Mouse (Mus musculus) left cerebral cortex, adult 2 months (tissue): Measurements from ENCODE around the gene Cdh16. TPM values are rescaled to one million over a fixed set of nuclear protein-coding genes. Genes with fewer than 3 reads are reported as not detected.
"Not testable (repeated sequence)": the region's sequence is repeated elsewhere in the genome, so short reads cannot be mapped to it uniquely, and the experiment has no call there.

ENCODE experiments used
- DNase-seq, 2 experiments: peaks; one replicate each; pipeline ENCODE4 v3.0.0; 2021 to 2022; ENCODE audit warnings: low spot score in 2 of 2, mixed read lengths in 1 of 2; ENCODE audit errors: extremely low spot score in 1 of 2
- H3K27ac ChIP-seq: fragments of 200-600 bp; 2 replicates; pipeline ENCODE4 v1.8.1; 2022
- H3K4me3 ChIP-seq: fragments of 200-600 bp; 2 replicates; pipeline ENCODE4 v1.8.1; 2022
- CTCF ChIP-seq: fragments of 200-600 bp; IDR thresholded peaks from 2 replicates; pipeline ENCODE4 v1.8.1; 2022; ENCODE audit warnings: antibody characterized with exemption, mild to moderate bottlenecking, moderate library complexity
- intact Hi-C: fragments of 180-260 bp; cut with DNase I; formaldehyde crosslinking; loops from one replicate; pipeline ENCODE4 v1.15.1; 2025
- long read RNA-seq, 2 experiments: library from polyadenylated mRNA; stranded (forward); transcript quantifications; one replicate each; pipeline ENCODE4 v2.0.0; 2021; ENCODE audit warnings: borderline mapping rate in 2 of 2
- total RNA-seq, 2 experiments: library from RNA; stranded (reverse); gene quantifications; 2 replicates each; pipeline ENCODE4 v1.2.3; 2021

The Cdh16 gene
- total RNA-seq: not detected
- long read RNA-seq, experiment 1: 0 reads
- long read RNA-seq, experiment 2: 0 reads

DNA sequence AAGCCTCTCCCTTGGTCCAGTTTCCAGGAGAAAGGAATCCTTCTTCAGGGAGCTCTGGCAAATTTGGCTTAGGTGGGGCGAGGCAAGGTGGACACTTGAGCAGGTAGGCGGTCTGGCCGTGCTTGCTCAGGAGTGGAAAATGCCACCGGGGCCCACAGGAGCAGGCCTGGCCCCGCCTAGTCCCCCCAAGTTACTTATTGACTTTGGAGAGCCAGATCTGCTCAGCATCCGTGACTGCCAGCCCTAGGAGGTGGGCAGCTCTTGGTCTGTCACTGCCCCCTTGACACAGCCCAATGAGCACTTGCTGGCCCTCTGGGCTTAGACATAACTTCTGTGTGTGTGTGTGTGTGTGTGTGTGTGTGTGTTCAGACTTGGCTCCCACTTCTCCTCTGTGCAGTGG lies at the start of gene Cdh16:
Gene Cdh16, minus strand, starts transcription at position 236 of the 400 bp plus-strand sequence.
- H3K27ac ChIP-seq: no peak within 1 kb of the TSS
- H3K4me3 ChIP-seq: no peak within 1 kb of the TSS
- intact Hi-C loops: no loop called here
- no peak for TF ChIP-seq CTCF
- no peak for DNase-seq

DNA sequence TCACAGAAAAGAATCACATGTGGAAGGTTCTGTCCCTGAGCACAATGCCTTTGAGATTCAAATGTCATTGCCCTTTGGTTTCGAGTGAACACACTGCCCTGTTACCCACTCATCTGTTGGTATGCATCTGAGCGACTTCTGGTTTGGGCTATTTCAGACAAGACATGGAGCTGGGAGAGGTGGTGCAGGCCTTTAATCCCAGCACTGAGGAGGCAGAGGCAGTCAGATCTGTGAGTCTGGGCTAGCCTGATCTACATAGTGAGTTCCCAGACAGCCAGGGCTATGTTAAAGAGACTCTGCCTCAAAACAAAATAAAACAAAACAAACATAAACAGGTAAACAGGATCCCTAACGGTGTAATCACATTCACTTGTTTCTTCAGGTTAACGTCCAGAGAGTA lies 31.4 kb upstream of the Cdh16 start:
- H3K27ac ChIP-seq: no peak overlapping the region
- intact Hi-C loops: loop anchor here (2.0 to 10.0 kb wide), 4 partner anchors 53 to 635 kb away; no protein-coding TSS in a partner anchor
- DNase-seq: no peak
- no peak for TF ChIP-seq CTCF
- H3K4me3 ChIP-seq: no peak overlapping the region

DNA sequence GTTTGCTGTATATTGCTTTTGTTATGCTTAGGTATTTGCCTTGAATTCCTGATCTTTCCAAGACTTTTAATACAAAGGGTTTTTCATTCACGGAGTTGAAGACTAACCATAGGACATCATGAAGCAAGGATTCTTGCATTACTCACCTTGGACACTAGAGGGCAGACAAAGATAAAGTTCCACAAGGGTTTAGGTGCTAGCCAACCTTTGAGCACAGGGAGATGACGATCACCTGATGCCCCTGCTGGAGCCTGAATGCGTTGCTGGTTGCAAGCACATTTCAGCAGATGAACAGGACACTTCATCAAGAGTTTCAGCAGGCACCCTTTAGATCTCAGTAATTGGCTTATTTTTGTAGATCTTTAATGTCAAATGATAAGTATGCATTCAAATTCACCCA lies 30.8 kb upstream of the Cdh16 start:
- Histone ChIP-seq H3K4me3 (no peak overlapping the region), H3K27ac (no peak overlapping the region)
- intact Hi-C loops: loop anchor here (2.0 to 10.0 kb wide), 4 partner anchors 52 to 636 kb away; no protein-coding TSS in a partner anchor
- peak; percentile 94 for TF ChIP-seq CTCF
- DNase-seq: peak; percentile 69 to 76

DNA sequence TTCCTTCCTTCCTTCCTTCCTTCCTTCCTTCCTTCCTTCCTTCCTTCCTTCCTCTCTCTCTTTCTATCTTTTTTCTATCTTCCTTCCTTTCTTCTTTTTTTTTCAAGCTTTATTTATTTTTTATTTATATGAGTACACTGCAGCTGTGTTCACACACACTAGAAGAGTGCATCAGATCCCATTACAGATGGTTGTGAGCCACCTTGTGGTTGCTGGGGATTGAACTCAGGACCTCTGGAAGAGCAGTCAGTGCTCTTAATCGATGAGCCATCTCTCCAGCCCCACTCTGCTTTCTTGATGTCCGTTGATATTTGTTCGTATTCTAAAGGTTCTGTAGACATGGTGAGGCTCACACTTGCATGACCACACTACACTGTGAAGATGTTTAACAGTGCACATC lies 20.0 kb upstream of the Cdh16 start:
- intact Hi-C loops, H3K27ac ChIP-seq, H3K4me3 ChIP-seq, DNase-seq: not testable (repeated sequence)
- TF ChIP-seq CTCF: peak; percentile 2; the same call in 1 of the 2 replicates

DNA sequence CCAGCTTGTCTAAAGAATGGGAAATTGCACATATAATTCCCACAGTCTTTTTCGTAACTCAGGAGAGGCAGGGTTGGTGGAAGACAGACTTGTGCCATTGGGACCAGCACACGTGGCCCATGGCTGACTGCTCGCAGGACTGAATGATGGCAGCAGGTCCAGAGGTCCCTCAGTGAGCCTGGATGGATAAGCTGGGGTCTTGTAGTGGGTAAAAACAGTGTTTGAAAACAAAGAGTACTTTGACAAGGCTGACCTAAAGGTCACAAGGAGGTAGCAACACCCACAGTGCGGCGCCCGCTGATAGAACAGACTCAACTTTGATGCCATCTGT lies 18.1 kb upstream of the Cdh16 start:
- no peak for DNase-seq
- intact Hi-C loops: no loop called here
- Histone ChIP-seq H3K27ac (peak overlapping the region; percentile 88), H3K4me3 (peak overlapping the region; percentile 89)
- TF ChIP-seq CTCF: no peak

DNA sequence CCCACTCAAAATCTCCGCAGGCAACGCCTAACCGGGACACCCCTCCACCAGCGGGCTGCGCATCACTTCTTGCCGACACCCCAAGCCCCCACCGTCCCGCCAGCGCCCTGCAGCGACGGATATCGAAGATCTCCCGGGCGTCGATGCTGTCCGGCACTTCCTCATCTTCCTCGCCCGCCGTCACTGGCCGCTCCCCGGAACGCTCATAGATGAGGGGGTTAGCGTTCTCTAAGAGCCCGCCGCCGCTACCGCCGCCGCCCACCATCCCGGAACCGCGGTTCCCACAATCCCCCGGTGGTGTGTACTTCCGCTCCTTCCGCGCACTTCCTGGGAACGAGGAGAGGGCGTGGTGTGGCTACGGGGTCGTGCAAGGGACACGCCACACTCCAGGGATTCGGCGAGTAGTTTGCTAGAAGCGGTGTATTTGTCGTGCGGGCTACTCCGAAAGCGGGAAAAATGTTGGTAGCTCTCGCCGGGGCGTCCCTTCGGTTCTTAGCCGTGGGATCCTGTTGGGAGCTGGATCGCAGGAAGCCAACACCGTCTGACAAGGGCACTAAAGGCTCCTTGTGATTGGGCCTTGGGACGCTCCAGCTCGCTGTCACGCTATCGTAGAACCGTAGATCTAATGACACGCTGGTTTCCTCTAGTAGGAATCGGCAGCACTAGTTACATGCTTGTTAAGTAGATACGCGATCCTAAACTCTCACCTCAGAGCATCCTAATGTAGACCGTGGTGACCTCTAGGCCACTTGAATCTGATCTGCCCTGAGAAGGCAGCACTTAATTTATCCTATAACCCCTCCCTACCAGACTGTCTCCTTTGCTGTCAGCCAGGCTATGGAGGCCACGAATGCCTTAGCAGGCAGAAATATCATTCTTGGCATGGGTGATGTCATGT lies 17.5 kb upstream of the Cdh16 start, which contains the start of gene Ciao2b:
Gene Ciao2b, minus strand, starts transcription at position 540 of the 898 bp plus-strand sequence.
- intact Hi-C loops: loop anchor here (2.0 kb wide), 1 partner anchor 51 kb away; the partner anchor contains the start of gene Pdp2
- Histone ChIP-seq H3K4me3 (peak within 1 kb of the TSS; percentile 89), H3K27ac (peak within 1 kb of the TSS; percentile 88)
- no peak for TF ChIP-seq CTCF
- DNase-seq: peak; percentile 88 to 91

DNA sequence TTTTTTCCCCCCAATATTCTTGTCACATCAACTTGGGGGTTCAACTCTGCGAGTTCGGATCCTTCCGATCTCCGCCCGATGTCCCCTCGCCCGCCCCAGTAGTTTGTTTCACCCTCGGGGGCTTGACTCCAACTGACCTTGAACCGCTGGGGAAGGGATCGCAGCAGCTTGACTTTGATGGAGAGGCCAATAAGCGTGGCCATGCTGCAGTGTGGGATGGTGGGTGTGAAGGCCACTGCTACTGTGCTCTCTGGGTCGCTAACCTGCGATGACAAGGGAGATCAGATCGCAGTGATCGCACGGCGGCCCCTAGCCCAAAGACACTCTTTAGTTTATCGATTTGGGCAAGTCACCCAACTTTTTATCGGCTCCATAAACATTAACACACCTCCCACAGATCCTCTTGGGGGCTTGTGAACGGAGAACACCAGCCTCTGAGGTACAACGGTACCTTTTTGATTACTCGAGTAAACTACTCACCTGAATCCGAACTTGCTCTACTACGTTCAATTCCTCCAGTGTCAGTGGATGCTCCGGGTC lies 16.7 kb upstream of the Cdh16 start:
- TF ChIP-seq CTCF: no peak
- intact Hi-C loops: loop anchor here (2.0 kb wide), 1 partner anchor 50 kb away; the partner anchor contains the start of gene Pdp2
- Histone ChIP-seq H3K27ac (peak overlapping the region; percentile 88; the same call in 1 of the 2 replicates), H3K4me3 (peak overlapping the region; percentile 89)
- no peak for DNase-seq

DNA sequence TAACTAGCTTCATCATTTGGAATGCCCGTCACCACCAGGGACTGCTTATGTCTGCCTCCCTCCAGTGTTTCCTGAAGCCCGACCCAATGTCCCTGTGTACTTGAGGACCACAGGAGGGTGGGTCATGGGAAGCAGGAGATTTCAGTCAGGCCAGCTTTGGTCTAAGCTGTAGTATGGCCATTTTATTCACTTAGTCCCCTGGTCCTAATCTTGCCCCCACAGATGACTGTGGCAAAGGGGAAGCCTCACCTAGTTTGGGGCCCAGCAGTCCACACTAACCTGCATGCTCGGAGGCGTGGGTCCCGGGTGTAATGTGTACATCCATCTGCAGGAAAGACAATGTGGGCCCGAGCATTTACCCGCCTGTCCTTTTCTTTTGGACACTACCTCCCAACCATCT lies 16.0 kb upstream of the Cdh16 start:
- intact Hi-C loops: loop anchor here (2.0 kb wide), 1 partner anchor 49 kb away; the partner anchor contains the start of gene Pdp2
- no peak for DNase-seq
- no peak for TF ChIP-seq CTCF
- no peak overlapping the region for H3K27ac ChIP-seq
- H3K4me3 ChIP-seq: no peak overlapping the region

DNA sequence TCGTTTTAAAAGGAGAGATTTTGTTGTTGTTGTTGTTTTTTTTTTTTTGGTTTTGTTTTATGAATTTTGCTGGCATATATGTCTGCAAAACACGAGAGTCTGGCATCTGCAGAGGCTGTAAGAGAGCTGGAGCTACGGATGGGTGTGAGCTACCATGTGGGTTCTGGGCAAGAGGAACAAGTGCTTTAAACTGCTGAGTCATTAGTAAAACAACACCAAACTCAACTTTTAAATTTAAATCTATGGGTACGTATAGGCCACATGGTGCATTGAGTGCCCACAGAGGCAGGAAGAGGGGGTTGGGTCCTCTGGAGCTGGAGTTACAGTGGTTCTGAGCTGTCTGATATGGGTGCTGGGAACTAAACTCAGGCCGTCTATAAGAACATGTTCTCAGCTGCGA lies 13.8 kb upstream of the Cdh16 start:
- intact Hi-C loops: no loop called here
- DNase-seq: peak in 1 of 2 experiments; percentile 4
- Histone ChIP-seq H3K4me3 (no peak overlapping the region), H3K27ac (no peak overlapping the region)
- no peak for TF ChIP-seq CTCF

DNA sequence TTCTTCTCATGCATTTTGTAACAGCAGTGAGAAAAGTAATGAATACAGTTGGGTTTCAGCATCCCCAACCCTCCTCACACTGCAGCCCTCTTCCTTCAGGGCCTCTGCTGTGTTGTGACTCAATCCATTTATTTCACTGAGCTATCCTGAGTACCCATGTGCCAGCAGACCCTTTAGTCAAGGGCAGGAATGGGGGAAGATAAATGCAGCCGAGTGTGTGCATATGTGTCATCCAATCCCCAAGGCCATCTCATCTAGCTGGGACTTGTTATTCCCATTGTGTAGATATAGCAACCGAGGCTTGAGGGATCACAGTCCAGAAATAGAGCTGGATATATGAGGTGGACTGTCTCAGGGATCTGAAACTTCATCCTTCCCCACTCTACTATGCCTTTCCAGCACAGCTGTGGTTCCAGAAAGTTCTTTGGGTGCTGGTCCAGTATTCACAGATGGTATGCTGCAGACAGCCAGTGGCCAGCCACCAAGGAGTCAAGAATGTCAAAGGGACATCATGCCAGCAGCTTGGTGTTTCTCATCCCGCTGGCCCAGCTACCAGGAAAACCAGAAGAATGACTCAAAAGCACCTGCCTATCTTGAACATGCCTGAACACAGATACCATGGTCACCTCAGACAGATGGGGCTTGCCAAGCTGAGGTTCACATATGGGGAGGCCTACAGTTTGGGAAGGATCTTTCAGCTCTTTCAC lies 11.0 kb upstream of the Cdh16 start:
- intact Hi-C loops: no loop called here
- DNase-seq: peak in 1 of 2 experiments; percentile 4
- H3K4me3 ChIP-seq: no peak overlapping the region
- no peak for TF ChIP-seq CTCF
- no peak overlapping the region for H3K27ac ChIP-seq

DNA sequence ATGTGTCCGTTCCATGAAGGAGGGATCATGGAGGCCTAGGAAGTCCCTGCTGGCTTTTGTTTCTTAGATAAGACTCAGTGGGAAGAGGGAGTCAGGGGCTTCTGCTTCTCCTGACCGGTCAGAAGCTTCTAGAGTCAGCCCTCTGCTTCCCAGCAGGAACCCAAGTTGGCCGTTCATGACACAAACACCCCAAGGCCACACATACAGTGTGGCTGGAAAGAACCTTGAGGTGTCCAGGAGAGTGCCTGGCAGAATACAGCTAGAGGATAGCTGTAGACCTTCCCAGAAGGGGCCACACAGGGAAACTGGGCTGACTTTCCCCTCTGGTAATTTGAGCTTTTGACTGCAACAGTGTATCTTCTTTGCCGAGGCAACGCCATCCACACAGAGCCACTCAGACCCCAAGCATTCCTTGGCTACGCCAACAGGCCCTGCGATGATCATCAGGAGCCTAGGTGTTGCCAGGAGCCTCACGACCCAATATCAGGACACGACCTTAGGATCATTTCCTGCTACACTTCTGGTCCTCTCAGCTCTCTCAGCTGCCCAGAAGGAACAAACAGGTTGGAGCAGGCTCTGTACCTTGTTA lies 9.1 kb upstream of the Cdh16 start:
- DNase-seq: peak in 1 of 2 experiments; percentile 6
- intact Hi-C loops: no loop called here
- TF ChIP-seq CTCF: no peak
- H3K4me3 ChIP-seq: no peak overlapping the region
- H3K27ac ChIP-seq: no peak overlapping the region; the same call in 1 of the 2 replicates
